Mouse (Mus musculus): ENCODE results near the gene Hnrnpul2.

GRCm38 (mm10) chr19:8859018-8859417 is 39.2 kb downstream of the Hnrnpul2 start:
- no peak for TF ChIP-seq CTCF (IDR thresholded peaks at IDR 0.05; ENCODE audit: extremely low read depth, insufficient read length, insufficient replicate concordance, low read depth, low read length)
- no peak for TF ChIP-seq POLR2A (IDR thresholded peaks at IDR 0.05; ENCODE audit: low read depth, low read length)

Data from small intestine, adult 2 months (tissue).